Mouse (Mus musculus) olfactory bulb, adult 2 months (tissue): ENCODE data around the gene Mknk1. TPM values are rescaled to one million over a fixed set of nuclear protein-coding genes. Genes with fewer than 3 reads are reported as not detected.

ENCODE experiments used
- H3K27ac ChIP-seq: fragments of 200-500 bp; 2 replicates; pipeline ENCODE4 v1.5.1; 2012; ENCODE audit warnings: low read depth, low read length; ENCODE audit not compliant: insufficient read depth
- H3K4me1 ChIP-seq: fragments of 200-500 bp; 2 replicates; pipeline ENCODE4 v1.6.1; 2012; ENCODE audit warnings: low read length; ENCODE audit not compliant: control insufficient read depth, insufficient read depth
- H3K4me3 ChIP-seq: fragments of 200-500 bp; 2 replicates; pipeline ENCODE4 v1.5.1; 2012; ENCODE audit warnings: mild to moderate bottlenecking, low read depth, low read length, moderate library complexity; ENCODE audit not compliant: insufficient read depth
- CTCF ChIP-seq: fragments of 200-500 bp; IDR thresholded peaks from 2 replicates; pipeline ENCODE4 v1.5.1; 2012; ENCODE audit warnings: low read depth, mild to moderate bottlenecking, low read length, moderate library complexity; ENCODE audit not compliant: insufficient read depth
- POLR2A ChIP-seq: fragments of 200-500 bp; IDR thresholded peaks from 2 replicates; pipeline ENCODE4 v1.6.1; 2012; ENCODE audit warnings: mild to moderate bottlenecking, low read depth, low read length, moderate library complexity; ENCODE audit not compliant: insufficient read depth
- WGBS: fragments of 180-500 bp; shearing (Covaris S2); methylation state at CpG from one replicate; pipeline ENCODE4 v1.1.7; 2018; 5-methylcytosine and 5-hydroxymethylcytosine counted together
- polyA plus RNA-seq: library from polyadenylated mRNA; stranded (reverse); fragments of >200 nt; gene quantifications from 2 replicates; pipeline ENCODE4 v1.2.4, GENCODE M21; 2012; ENCODE audit warnings: low replicate concordance; ENCODE audit not compliant: missing spikeins, insufficient read depth, insufficient read length

Gene Mknk1
- not detected in 2 replicates for polyA plus RNA-seq

DNA sequence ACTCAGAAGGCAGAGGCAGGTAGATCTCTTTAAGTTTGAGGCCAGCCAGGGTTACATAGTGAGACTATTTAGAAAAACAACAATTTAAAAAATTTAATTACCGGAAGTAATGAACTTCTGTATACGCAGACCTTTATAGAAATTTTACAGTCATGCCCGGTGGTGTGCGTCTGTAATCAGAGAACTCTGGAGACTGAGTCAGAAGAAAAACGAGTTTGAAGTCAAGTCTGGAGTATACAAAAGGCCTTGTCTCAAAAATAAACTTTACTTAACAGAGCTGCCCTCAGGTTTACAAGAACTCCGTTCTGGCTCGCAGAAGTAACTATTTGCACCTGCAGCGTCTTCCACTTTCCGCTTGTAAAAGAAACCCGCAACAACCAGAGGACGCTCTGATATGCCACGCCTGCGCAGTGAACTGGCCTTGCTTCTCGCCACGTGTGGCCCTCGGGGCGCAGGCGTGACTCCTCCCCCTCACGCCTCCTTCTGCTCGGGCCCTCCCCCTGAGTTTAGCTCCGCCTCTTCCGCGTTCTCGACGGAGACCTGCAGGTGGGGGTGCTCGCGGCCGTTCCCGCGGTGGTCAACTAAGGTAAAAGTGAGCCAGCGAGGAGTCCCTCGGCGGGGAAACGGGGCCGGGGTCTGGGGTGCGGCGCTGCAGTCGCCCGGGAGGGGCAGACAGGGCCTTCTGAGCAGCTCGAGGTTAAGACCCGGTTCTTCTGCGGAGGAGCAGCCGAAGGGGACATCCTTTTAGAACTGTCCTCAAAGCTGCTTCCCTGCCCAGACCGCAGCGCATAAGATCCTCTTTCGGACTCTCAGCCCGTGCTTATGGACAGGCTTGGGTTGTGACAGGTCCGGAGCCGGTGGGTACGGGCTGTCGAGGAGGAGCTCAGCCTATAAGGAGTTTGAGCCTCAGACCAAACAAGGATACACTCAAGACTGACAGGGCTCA lies at the start of gene Mknk1:
Gene Mknk1, plus strand, starts transcription at position 503 of the 946 bp plus-strand sequence.
- Histone ChIP-seq H3K4me3 (peak within 1 kb of the TSS; percentile 57), H3K27ac (no peak within 1 kb of the TSS), H3K4me1 (peaks cover 3% of the 10 kb centered on the region; the same call in 1 of the 2 replicates)
- TF ChIP-seq POLR2A (peak; percentile 56; the same call in 1 of the 2 replicates), CTCF (no peak)
- WGBS = 1% methylated on average over 51 of the region's 51 CpGs

DNA sequence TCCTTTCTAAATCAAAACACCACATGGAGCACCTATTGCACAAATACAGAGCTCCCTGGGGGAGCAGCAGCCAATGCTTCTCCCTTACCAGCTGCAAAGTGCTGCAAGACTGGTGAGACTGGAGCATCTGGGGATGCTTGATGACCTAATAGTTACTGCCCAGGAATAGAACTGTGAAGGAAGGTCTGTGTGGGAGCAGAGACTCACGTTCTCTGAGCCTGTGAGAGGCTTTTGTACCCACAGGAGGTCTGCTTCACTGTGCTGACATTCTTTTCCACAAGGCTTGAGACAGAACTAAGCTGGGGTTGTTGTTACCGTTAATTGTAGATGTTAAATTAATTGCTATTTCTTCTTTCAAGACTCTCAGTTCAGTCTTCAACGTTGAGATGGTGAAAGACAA lies 48.1 kb upstream of the Mknk1 start:
- Histone ChIP-seq H3K4me1 (peaks cover 6% of the 10 kb centered on the region), H3K4me3 (no peak overlapping the region), H3K27ac (peak overlapping the region; percentile 98; the same call in 1 of the 2 replicates)
- WGBS = 28% methylated on average over 3 of the region's 3 CpGs
- TF ChIP-seq CTCF (no peak), POLR2A (no peak)

DNA sequence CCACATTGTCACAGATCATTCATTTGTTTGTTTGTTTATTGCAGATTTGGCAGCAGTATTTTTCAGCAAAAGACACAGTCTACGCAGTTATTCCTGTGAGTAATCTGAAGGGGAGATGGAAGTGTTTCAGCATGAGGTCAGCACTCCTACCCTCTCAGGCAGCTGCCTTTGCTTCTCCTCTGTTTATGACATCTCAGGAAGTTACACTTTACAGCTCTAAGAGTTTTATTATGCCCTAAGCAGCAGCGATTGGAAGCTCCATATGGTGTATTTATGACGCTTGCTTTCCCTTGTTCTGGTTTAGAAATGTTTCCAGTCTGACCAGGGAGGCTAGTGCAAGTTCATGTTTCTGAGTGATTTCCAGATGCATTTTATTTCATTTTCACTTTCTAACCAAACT lies 43.6 kb upstream of the Mknk1 start:
- 94% methylated on average over 3 of the region's 3 CpGs for WGBS
- Histone ChIP-seq H3K4me1 (peaks cover 3% of the 10 kb centered on the region), H3K27ac (no peak overlapping the region), H3K4me3 (no peak overlapping the region)
- TF ChIP-seq CTCF (no peak), POLR2A (no peak)

DNA sequence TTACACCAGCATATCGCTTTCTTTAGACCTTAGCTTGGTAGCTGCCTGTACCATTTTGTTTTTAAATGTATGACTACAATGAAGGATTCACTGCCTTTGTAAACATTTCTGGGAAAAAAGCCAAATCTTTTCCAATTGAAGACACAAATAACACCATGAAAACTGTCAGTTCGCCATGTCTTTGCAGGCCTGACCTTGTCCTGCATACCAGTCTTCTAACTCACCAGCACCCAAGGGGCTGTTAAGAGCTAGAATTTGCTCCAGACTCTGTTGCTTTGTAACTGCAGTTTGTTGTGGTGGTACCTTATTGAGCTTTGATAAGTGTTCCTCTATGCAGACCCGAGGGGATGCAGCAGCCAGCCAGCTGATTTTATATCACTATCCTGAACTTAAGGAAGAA lies 39.0 kb upstream of the Mknk1 start:
- 20% methylated on average over 3 of the region's 3 CpGs for WGBS
- TF ChIP-seq POLR2A = no peak
- TF ChIP-seq CTCF = no peak
- Histone ChIP-seq H3K4me3 (no peak overlapping the region), H3K4me1 (no peaks in the 10 kb centered on the region), H3K27ac (no peak overlapping the region)

DNA sequence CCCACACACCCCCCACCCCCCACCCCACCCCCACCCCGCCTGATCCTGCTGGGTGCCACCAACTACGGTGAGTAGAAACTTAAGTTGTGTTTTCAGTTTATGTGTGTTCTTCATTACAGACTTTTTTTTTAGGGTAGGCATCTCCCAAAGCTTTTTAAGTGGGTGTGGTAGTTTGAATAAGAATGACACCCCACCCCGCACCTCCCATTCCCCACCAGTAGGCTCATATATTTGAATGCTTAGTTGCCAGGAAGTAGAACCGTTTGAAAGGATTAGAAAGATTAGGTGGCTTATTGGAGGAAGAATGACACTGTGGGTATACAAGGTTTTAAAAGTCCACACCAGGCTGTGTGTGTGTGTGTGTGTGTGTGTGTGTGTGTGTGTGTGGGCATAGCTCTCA lies 26.7 kb upstream of the Mknk1 start:
- H3K4me3 ChIP-seq = no peak overlapping the region
- 80% methylated on average over 4 of the region's 4 CpGs for WGBS
- TF ChIP-seq POLR2A (no peak), CTCF (no peak)
- H3K27ac ChIP-seq = no peak overlapping the region
- H3K4me1 ChIP-seq = no peaks in the 10 kb centered on the region

DNA sequence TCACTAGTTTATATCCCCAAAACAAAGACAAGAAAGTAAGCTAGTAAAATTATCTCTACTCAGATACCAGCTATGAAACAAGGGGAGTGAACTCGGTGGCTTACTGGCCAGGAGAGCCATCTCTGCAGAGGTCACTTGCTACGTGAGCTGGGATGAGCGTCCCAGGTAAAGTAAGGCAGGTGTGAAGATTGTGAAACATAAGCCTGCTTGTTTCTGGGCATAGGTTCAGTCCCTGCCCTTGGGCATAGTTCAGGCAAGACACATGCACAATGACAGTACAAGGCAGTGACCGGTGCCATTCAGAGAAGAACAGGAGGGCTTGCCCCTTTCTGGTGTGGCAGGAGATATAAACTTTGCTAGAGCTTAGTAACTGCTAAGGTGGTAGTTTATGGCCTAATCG lies 23.4 kb upstream of the Mknk1 start:
- no peak overlapping the region for H3K4me3 ChIP-seq
- WGBS = 95% methylated on average over 5 of the region's 5 CpGs
- no peak overlapping the region for H3K27ac ChIP-seq
- TF ChIP-seq POLR2A (no peak), CTCF (no peak)
- no peaks in the 10 kb centered on the region for H3K4me1 ChIP-seq

DNA sequence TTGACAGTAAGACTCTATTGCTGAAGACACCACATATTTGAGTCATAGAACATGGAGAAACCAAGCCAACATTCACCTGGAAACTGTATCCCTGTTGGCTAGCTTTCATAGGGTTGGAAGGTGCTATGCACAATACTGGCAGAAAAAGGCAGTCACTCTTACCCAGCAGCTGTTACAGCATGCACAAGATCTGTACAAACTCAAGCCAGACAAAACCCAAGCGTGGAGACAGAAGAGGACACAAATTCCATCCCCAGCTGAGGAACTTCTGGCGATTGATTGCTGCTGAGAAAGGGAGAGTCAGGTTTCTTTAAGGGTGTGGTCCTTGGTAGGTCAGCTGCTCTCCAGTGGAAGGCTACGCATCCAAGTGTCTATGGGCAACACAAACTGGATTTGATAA lies 18.8 kb upstream of the Mknk1 start:
- WGBS = 93% methylated on average over 3 of the region's 3 CpGs
- Histone ChIP-seq H3K27ac (no peak overlapping the region), H3K4me1 (no peaks in the 10 kb centered on the region), H3K4me3 (no peak overlapping the region)
- no peak for TF ChIP-seq POLR2A
- TF ChIP-seq CTCF = no peak

DNA sequence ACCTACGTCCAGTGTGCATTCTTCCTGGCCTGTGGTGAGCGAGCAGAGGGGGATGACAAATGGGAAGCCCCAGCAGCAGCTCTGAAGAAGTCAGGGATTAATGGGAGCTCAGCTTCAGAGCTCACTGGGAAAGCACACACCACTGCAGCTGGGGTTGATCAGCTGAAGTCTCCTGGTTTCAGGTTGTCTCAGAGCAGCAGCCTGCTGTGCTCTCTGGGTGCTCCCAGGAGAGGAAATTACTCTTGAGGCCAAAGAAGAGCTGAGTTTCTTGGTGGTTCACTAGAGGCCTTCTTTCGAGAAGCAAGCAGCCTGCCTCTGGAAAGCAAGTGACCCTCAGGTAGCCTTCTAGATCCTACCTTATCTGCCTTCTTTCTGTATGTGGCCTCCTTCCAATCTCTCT lies 18.1 kb upstream of the Mknk1 start:
- no peak overlapping the region for H3K4me3 ChIP-seq
- no peaks in the 10 kb centered on the region for H3K4me1 ChIP-seq
- WGBS = 88% methylated on average over 3 of the region's 3 CpGs
- TF ChIP-seq POLR2A = no peak
- TF ChIP-seq CTCF = no peak
- no peak overlapping the region for H3K27ac ChIP-seq

DNA sequence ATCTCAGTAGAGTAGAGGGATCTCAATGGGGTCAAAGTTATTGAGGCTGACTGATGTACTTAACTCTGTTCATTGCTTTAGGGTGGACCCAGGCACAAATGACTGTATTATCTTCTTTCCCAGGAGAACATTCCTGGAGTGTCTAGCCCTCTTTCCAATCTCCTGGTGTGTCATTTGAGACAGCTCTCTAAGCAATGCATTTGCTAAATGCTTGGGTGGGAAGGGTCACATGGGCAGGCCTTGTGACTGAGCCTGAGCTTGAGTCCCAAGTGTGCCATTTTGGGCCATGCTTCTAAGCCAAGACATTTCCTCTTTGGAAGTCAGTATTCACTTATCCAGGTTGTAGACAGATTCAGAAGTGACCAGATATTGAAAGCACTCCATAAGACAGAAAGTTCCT lies 17.6 kb upstream of the Mknk1 start:
- TF ChIP-seq POLR2A = no peak
- no peak for TF ChIP-seq CTCF
- no peak overlapping the region for H3K4me3 ChIP-seq

More for the DNA sequence above, 17.6 kb upstream of the Mknk1 start:
- no peaks in the 10 kb centered on the region for H3K4me1 ChIP-seq
- H3K27ac ChIP-seq = no peak overlapping the region
